Mouse (Mus musculus) thymus, adult 2 months (tissue): ENCODE data around the gene Tprkb.

Experiments
- CTCF ChIP-seq: fragments of 200-500 bp; IDR thresholded peaks from 2 replicates; pipeline ENCODE4 v1.5.1; 2012; ENCODE audit warnings: mild to moderate bottlenecking, control low read depth, low read length, moderate library complexity, borderline replicate concordance; ENCODE audit not compliant: control insufficient read depth, poor library complexity, insufficient read depth; ENCODE audit errors: extremely low read depth
- POLR2A ChIP-seq: fragments of 200-500 bp; IDR thresholded peaks from 2 replicates; pipeline ENCODE4 v1.6.1; 2012; ENCODE audit warnings: mild to moderate bottlenecking, low read length, control low read depth, moderate library complexity; ENCODE audit not compliant: control insufficient read depth, poor library complexity, insufficient read depth; ENCODE audit errors: extremely low read depth

DNA sequence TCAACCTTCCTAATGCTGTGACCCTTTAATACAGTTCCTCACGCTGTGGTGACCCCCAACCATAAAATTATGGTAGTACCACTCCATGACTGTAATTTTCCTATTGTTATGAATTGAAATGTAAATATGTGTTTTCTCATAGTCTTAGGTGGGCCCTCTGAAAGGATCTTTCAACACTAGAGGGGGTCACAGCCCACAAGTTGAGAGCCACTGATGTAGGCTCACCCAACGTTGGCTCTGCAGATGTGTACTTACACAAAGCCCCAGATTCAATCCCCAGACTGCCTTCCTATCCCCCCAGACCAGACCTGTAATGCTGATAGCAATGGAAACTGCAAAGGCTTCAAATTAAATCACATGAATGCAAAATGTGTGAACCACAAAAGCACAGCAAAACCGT lies 24.0 kb downstream of the Tprkb start:
- no peak for TF ChIP-seq CTCF
- no peak for TF ChIP-seq POLR2A
